Mouse (Mus musculus) thymus, postnatal 10 days (tissue): ENCODE data around the gene Clec2g.
"Not testable (repeated sequence)": the region's sequence is repeated elsewhere in the genome, so short reads cannot be mapped to it uniquely, and the experiment has no call there.

Experiments
- DNase-seq, 2 experiments: peaks; one replicate each; pipeline ENCODE4 v3.0.0; 2021; ENCODE audit warnings: low spot score in 2 of 2

Clec2g gene

GRCm38 (mm10) chr6:128971394-128972039 lies 37.3 kb downstream of the Clec2g start:
- no peak for DNase-seq

- no peak for DNase-seq
These were observed 38.0 kb downstream of the Clec2g start for GRCm38 (mm10) chr6:128972156-128972555.

GRCm38 (mm10) chr6:128972687-128973438 lies 38.7 kb downstream of the Clec2g start:
- DNase-seq: peak in 1 of 2 experiments; percentile 26

GRCm38 (mm10) chr6:128973439-128973697 lies 39.2 kb downstream of the Clec2g start:
- DNase-seq: no peak

- not testable (repeated sequence) for DNase-seq
These were observed 40.7 kb downstream of the Clec2g start for GRCm38 (mm10) chr6:128974850-128975249.

- no peak for DNase-seq
These were observed 42.0 kb downstream of the Clec2g start for GRCm38 (mm10) chr6:128976194-128976593.

- not testable (repeated sequence) for DNase-seq
These were observed 47.9 kb downstream of the Clec2g start for GRCm38 (mm10) chr6:128981951-128982541.

- DNase-seq: no peak
These were observed 58.2 kb downstream of the Clec2g start for GRCm38 (mm10) chr6:128992337-128992736.

- no peak for DNase-seq
These were observed 58.6 kb downstream of the Clec2g start for GRCm38 (mm10) chr6:128992753-128993152.

GRCm38 (mm10) chr6:128993221-128993620 lies 59.0 kb downstream of the Clec2g start:
- DNase-seq: no peak

GRCm38 (mm10) chr6:128994336-128994735 lies 60.2 kb downstream of the Clec2g start:
- DNase-seq: no peak

GRCm38 (mm10) chr6:128994742-128995141 lies 60.6 kb downstream of the Clec2g start:
- DNase-seq: no peak

GRCm38 (mm10) chr6:128995250-128996053 lies 61.3 kb downstream of the Clec2g start:
- no peak for DNase-seq

- no peak for DNase-seq
These were observed 62.0 kb downstream of the Clec2g start for GRCm38 (mm10) chr6:128996054-128996767.

GRCm38 (mm10) chr6:128996768-128997442 lies 62.7 kb downstream of the Clec2g start:
- DNase-seq: no peak

GRCm38 (mm10) chr6:129001392-129001791 lies 67.2 kb downstream of the Clec2g start:
- DNase-seq: no peak

GRCm38 (mm10) chr6:129008552-129008951 lies 74.4 kb downstream of the Clec2g start:
- no peak for DNase-seq

- DNase-seq: not testable (repeated sequence)
These were observed 75.8 kb downstream of the Clec2g start for GRCm38 (mm10) chr6:129009846-129010504.

GRCm38 (mm10) chr6:129010505-129010873 lies 76.3 kb downstream of the Clec2g start:
- DNase-seq: no peak

GRCm38 (mm10) chr6:129012012-129012411 lies 77.8 kb downstream of the Clec2g start:
- not testable (repeated sequence) for DNase-seq

- DNase-seq: no peak
These were observed 78.8 kb downstream of the Clec2g start for GRCm38 (mm10) chr6:129012966-129013365.
